Mouse (Mus musculus) lung, adult 2 months (tissue): ENCODE measurements around the gene Gm26620. TPM values are rescaled to one million over a fixed set of nuclear protein-coding genes. Genes with fewer than 3 reads are reported as not detected.

Experiments
- DNase-seq: peaks from one replicate; pipeline ENCODE4 v3.0.0; 2022
- H3K4me1 ChIP-seq: fragments of 200-500 bp; 2 replicates; pipeline ENCODE4 v1.6.1; 2011; ENCODE audit warnings: low read length; ENCODE audit not compliant: control insufficient read depth, insufficient read depth
- H3K4me3 ChIP-seq: fragments of 200-500 bp; replicated peaks from 2 replicates; pipeline ENCODE3; 2011; ENCODE audit warnings: low read depth, mild to moderate bottlenecking, control low read depth, low read length; ENCODE audit errors: extremely low read depth
- CTCF ChIP-seq: fragments of 200-500 bp; IDR thresholded peaks from 2 replicates; pipeline ENCODE4 v1.5.1; 2011; ENCODE audit warnings: mild to moderate bottlenecking, low read length, control low read depth; ENCODE audit not compliant: insufficient read depth
- POLR2A ChIP-seq: fragments of 200-500 bp; IDR thresholded peaks from 2 replicates; pipeline ENCODE4 v1.6.1; 2011; ENCODE audit warnings: low read depth, mild to moderate bottlenecking, control low read depth, low read length, borderline replicate concordance; ENCODE audit errors: extremely low read depth
- WGBS: fragments of 180-500 bp; shearing (Covaris S2); methylation state at CpG from one replicate; pipeline ENCODE4 v1.1.7; 2018; 5-methylcytosine and 5-hydroxymethylcytosine counted together
- polyA plus RNA-seq: library from polyadenylated mRNA; depleted of rRNA; stranded (reverse); fragments of >200 nt; gene quantifications from 2 replicates; pipeline ENCODE4 v1.2.3, GENCODE M21; 2012; rRNA removed

Gm26620 gene
- polyA plus RNA-seq, 1 experiment = 1.2 TPM

DNA sequence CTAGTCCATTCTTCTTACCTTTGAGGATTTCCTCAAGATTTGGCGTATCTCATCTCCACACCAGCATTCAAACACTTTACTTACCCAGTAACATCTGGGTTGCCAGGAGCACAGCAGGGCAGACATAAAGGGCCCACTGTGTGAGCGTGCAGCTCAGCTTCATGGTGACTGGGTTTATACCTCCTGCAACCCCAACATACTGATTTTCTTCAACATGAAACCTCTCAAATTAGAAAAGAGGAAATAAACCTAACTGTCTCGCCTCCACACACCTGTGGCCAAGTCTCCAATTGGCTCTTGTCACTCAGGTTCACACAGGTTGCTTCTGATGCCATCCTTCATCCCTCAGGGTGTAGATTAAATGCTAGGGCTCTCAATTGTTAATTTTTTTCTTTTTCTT lies 42.5 kb downstream of the Gm26620 start, which contains the start of gene Fcrla:
TSS of gene Fcrla (minus strand) at position 206 of the 400 bp plus-strand sequence.
- no peak for DNase-seq
- WGBS = 73% methylated on average over 3 of the region's 3 CpGs
- TF ChIP-seq CTCF = no peak
- no peak for TF ChIP-seq POLR2A
- H3K4me3 ChIP-seq = peak within 1 kb of the TSS; percentile 14
- no peaks in the 10 kb centered on the region for H3K4me1 ChIP-seq

DNA sequence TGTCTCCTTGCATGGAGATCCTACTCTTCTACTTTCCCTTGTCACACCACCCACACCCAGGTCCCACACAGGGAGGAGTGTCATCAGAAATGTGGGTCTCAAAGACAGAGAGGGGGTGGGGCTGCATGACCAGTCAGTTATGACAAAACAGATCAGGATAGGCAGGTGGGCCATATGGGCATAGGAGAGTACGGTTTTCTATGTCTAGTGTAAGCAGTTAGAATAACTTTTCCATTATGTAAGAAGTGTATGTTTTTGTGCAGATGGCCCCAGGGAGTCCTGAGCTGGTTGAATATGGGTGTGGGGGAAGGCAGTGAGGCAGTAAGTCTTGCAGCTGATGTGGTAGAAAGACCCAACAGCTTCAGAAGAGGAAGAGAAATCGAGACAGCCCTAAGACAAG lies 43.6 kb downstream of the Gm26620 start:
- no peak for DNase-seq
- H3K4me1 ChIP-seq = no peaks in the 10 kb centered on the region
- H3K4me3 ChIP-seq = no peak overlapping the region
- WGBS = 56% methylated on average over 2 of the region's 2 CpGs
- TF ChIP-seq POLR2A = no peak
- no peak for TF ChIP-seq CTCF

- no peaks in the 10 kb centered on the region; the same call in none of the 2 replicates for H3K4me1 ChIP-seq
- DNase-seq = no peak
- TF ChIP-seq POLR2A = no peak
- TF ChIP-seq CTCF = no peak
- no peak overlapping the region for H3K4me3 ChIP-seq
- 78% methylated on average over 4 of the region's 4 CpGs for WGBS
These were observed 44.4 kb downstream of the Gm26620 start for GRCm38 (mm10) chr1:170929245-170929644.

- DNase-seq = no peak
- 75% methylated on average over 3 of the region's 3 CpGs for WGBS
- H3K4me1 ChIP-seq = peaks cover 3% of the 10 kb centered on the region
- TF ChIP-seq CTCF (no peak), POLR2A (no peak)
- H3K4me3 ChIP-seq = no peak overlapping the region
These were observed 47.2 kb downstream of the Gm26620 start for GRCm38 (mm10) chr1:170932043-170932442.

DNA sequence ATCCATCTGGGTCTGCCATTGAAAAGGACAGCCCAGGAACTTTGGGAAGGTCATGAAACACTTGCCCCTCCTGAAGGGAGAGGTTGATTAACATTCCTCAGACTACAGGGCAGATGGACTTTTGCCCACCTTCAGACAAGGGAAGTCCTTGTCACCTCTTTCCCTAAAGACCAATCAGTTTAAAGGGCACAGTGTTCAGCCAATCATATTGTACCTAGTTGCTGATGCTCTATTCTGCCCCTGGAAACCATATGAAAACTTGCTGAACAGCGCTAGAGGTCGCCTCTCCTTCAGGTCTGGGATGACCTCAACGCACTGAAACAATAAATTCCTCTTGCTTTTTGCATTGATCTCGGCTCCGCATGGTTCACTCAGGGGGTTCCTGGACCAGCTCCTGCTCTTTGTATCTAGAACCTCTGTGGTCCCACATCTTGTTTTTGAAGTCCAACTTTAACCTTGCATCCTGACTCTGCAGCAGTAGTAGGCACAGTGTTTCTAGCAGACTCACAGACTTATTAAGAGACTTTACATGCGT lies 48.6 kb downstream of the Gm26620 start:
- Histone ChIP-seq H3K4me1 (peaks cover 3% of the 10 kb centered on the region), H3K4me3 (no peak overlapping the region)
- WGBS = 73% methylated on average over 6 of the region's 6 CpGs
- TF ChIP-seq CTCF = no peak
- no peak for DNase-seq

- TF ChIP-seq CTCF (no peak), POLR2A (no peak)
- no peak for DNase-seq
- WGBS = 61% methylated on average over 1 of the region's 1 CpGs
- peaks cover 3% of the 10 kb centered on the region for H3K4me1 ChIP-seq
- H3K4me3 ChIP-seq = no peak overlapping the region
These were observed 49.1 kb downstream of the Gm26620 start for GRCm38 (mm10) chr1:170933940-170934339.

- WGBS = 26% methylated on average over 2 of the region's 2 CpGs
These were observed 49.5 kb downstream of the Gm26620 start for GRCm38 (mm10) chr1:170934383-170934782.

More at GRCm38 (mm10) chr1:170934383-170934782, 49.5 kb downstream of the Gm26620 start:
- no peak for TF ChIP-seq POLR2A
- no peak for TF ChIP-seq CTCF
- H3K4me3 ChIP-seq = no peak overlapping the region
- peaks cover 3% of the 10 kb centered on the region for H3K4me1 ChIP-seq
- DNase-seq = no peak

Other genes with a start within 250 kb of the Gm26620 start
- 16.1 and 16.7 TPM in 2 replicates for gene Olfml2b, start 240.5 kb upstream of the Gm26620 start, polyA plus RNA-seq
- 13.2 and 18.8 TPM in 2 replicates for gene Atf6, start 17.3 kb upstream of the Gm26620 start, polyA plus RNA-seq
- 17.3 and 18.8 TPM in 2 replicates for gene Dusp12, start 475 bp downstream of the Gm26620 start, polyA plus RNA-seq
- 0.71 and 1.2 TPM in 2 replicates for gene Fcrlb, start 27.9 kb downstream of the Gm26620 start, polyA plus RNA-seq
- 8.0 and 8.7 TPM in 2 replicates for gene Fcrla, start 42.5 kb downstream of the Gm26620 start, polyA plus RNA-seq
- 16.3 and 16.4 TPM in 2 replicates for gene Fcgr2b, start 91.5 kb downstream of the Gm26620 start, polyA plus RNA-seq
- 6.8 and 7.9 TPM in 2 replicates for gene Fcgr4, start 133.9 kb downstream of the Gm26620 start, polyA plus RNA-seq
- 19.5 and 23.3 TPM in 2 replicates for gene Fcgr3, start 179.9 kb downstream of the Gm26620 start, polyA plus RNA-seq
- gene Cfap126, start 228.9 kb downstream of the Gm26620 start, polyA plus RNA-seq = 28.2 and 45.5 TPM in 2 replicates